Mouse (Mus musculus): Measurements from ENCODE around the gene St7.

DNA sequence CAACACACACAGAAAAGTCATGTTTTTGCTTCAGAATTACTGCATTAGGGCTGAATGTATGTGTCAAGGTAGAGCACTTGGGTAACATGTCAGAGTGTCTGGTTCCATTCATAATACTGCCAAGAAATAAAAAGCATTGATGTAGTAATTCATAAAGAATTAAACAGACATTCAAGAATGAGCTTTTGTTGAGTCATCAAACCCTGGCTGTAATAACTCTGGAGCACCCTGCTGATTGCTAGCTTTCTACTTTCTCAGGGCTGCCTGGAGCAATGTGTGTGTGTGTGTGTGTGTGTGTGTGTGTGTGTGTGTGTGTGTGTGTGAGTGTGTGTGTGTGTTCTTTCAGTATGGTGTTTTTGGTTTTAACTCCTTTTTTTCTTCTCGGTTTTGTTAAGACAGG is 78.7 kb downstream of the St7 start:
- TF ChIP-seq CTCF (IDR thresholded peaks at IDR 0.05; ENCODE audit: borderline replicate concordance, extremely low read depth, insufficient read depth, insufficient read length) (no peak), POLR2A (IDR thresholded peaks at IDR 0.05; ENCODE audit: borderline replicate concordance, extremely low read depth, insufficient read depth, insufficient read length, poor library complexity, severe bottlenecking) (no peak)
